Mouse (Mus musculus): ENCODE measurements at regions not wholly inside any gene's neighbourhood (a gene's known extent, or its start where the extent isn't known, plus 50 kb on each side); places are given as distances from the start of the nearest gene placed in this dataset.

- in situ Hi-C loops (cut with MboI; ENCODE audit: low pct_unique_long_range_greater_than_20kb): no loop called here
- no peak for DNase-seq (ENCODE audit: low read depth, low spot score)
- POLR2A ChIA-PET: no interaction called here
- no peak for ATAC-seq
- no peaks in the 10 kb centered on the region for H3K27me3 ChIP-seq
- CTCF ChIA-PET: no interaction called here
- no peak for TF ChIP-seq CTCF (IDR thresholded peaks at IDR 0.05)
These were observed 1549.2 kb downstream of the Pcdh18 start for GRCm38 (mm10) chr3:48207950-48208349.

DNA sequence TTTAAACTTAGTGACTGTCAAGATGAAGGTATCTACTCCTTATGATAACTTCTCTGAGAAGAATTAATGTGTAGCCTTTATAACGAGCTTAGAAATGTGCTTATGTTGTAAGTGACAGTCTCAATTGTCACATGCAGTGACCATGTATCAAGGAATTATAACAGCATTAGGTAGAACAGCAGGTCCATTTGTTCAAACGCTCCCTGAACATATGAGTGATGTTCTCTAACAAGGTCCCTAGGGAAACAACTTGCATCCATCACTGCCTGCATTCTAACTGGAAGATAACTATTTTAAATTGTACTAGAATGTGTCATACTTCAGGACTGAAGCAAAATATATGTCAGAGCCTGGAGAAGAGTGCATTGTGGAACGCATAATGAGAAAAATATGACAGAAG lies 1562.8 kb downstream of the Pcdh18 start:
- TF ChIP-seq CTCF (IDR thresholded peaks at IDR 0.05): no peak
- in situ Hi-C loops (cut with MboI; ENCODE audit: low pct_unique_long_range_greater_than_20kb): no loop called here
- DNase-seq (ENCODE audit: low read depth, low spot score) (no peak), ATAC-seq (no peak)
- ChIA-PET CTCF (no interaction called here), POLR2A (interaction anchor here (0.5 kb wide), 1 partner anchor 18 kb away, joined by 3 read pairs; no protein-coding TSS in a partner anchor)
- H3K27me3 ChIP-seq: no peaks in the 10 kb centered on the region

GRCm38 (mm10) chr3:48144885-48145284 lies 1612.2 kb downstream of the Pcdh18 start:
- ChIA-PET POLR2A (no interaction called here), CTCF (no interaction called here)
- no peaks in the 10 kb centered on the region for H3K27me3 ChIP-seq
- no peak for TF ChIP-seq CTCF (IDR thresholded peaks at IDR 0.05)
- in situ Hi-C loops (cut with MboI; ENCODE audit: low pct_unique_long_range_greater_than_20kb): no loop called here
- DNase-seq (ENCODE audit: low read depth, low spot score): no peak
- no peak for ATAC-seq

DNA sequence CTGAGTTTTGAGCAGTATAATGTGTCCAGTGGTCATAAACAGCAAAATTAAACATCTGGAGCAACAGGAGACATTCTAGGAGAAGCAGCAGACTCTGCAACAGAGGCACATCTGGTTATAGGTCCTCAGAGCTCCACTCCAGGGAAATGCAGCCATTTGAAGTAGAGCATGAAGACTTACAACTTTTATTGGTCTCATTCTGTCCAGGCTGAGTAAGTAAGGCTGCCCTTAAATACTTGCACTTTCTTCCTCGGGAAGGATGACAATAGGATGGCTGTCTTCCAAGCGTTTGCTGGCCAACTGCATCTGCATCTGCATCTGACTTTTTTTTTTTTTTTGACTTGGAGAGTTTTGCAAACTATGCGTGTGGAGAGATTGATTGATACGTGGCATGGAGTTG lies 1622.2 kb downstream of the Pcdh18 start:
- POLR2A ChIA-PET: no interaction called here
- in situ Hi-C loops (cut with MboI; ENCODE audit: low pct_unique_long_range_greater_than_20kb): no loop called here
- H3K27me3 ChIP-seq: no peaks in the 10 kb centered on the region
- ATAC-seq: no peak
- CTCF ChIA-PET: no interaction called here
- no peak for DNase-seq (ENCODE audit: low read depth, low spot score)
- TF ChIP-seq CTCF (IDR thresholded peaks at IDR 0.05): no peak

GRCm38 (mm10) chr3:48124263-48124662 lies 1632.9 kb downstream of the Pcdh18 start:
- DNase-seq (ENCODE audit: low read depth, low spot score) (no peak), ATAC-seq (no peak)
- ChIA-PET POLR2A (no interaction called here), CTCF (no interaction called here)
- no peak for TF ChIP-seq CTCF (IDR thresholded peaks at IDR 0.05)
- no peaks in the 10 kb centered on the region for H3K27me3 ChIP-seq
- in situ Hi-C loops (cut with MboI; ENCODE audit: low pct_unique_long_range_greater_than_20kb): no loop called here

DNA sequence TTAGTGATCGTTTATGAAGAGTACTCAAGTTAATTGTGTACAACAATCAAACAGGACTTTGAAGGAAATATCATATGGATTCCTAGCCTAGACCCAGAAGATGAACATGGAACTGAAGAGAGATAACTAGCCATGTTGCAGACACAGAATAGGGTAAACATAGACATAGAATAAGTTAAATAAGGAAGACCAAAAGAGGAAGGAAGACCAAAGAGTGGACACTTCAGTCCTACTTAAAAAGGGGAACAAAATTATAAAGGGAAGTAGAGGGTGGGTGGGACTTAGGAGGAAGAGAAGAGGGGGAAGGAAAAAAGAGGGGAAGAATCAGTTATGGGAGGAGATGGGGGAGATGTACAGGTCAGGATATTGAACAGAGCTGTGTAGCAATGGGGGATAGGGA lies 1652.8 kb upstream of the Pabpc4l start:
- DNase-seq (ENCODE audit: low read depth, low spot score): no peak
- POLR2A ChIA-PET: no interaction called here

GRCm38 (mm10) chr3:48080616-48081015 lies 1632.6 kb upstream of the Pabpc4l start:
- CTCF ChIA-PET: no interaction called here
- no peak for ATAC-seq

More for the DNA sequence above, 1652.8 kb upstream of the Pabpc4l start:
- no peaks in the 10 kb centered on the region for H3K27me3 ChIP-seq
- no peak for ATAC-seq
- CTCF ChIA-PET: no interaction called here
- in situ Hi-C loops (cut with MboI; ENCODE audit: low pct_unique_long_range_greater_than_20kb): no loop called here
- TF ChIP-seq CTCF (IDR thresholded peaks at IDR 0.05): no peak

GRCm38 (mm10) chr3:48075306-48075705 lies 1627.3 kb upstream of the Pabpc4l start:
- ChIA-PET POLR2A (no interaction called here), CTCF (no interaction called here)
- no peaks in the 10 kb centered on the region for H3K27me3 ChIP-seq
- in situ Hi-C loops (cut with MboI; ENCODE audit: low pct_unique_long_range_greater_than_20kb): no loop called here
- DNase-seq (ENCODE audit: low read depth, low spot score) (no peak), ATAC-seq (no peak)
- TF ChIP-seq CTCF (IDR thresholded peaks at IDR 0.05): no peak

More at GRCm38 (mm10) chr3:48080616-48081015, 1632.6 kb upstream of the Pabpc4l start:
- in situ Hi-C loops (cut with MboI; ENCODE audit: low pct_unique_long_range_greater_than_20kb): no loop called here
- H3K27me3 ChIP-seq: no peaks in the 10 kb centered on the region
- DNase-seq (ENCODE audit: low read depth, low spot score): no peak
- POLR2A ChIA-PET: no interaction called here
- no peak for TF ChIP-seq CTCF (IDR thresholded peaks at IDR 0.05)

- H3K27me3 ChIP-seq: peaks cover 4% of the 10 kb centered on the region
- ATAC-seq: no peak
- no peak for DNase-seq (ENCODE audit: low read depth, low spot score)
- in situ Hi-C loops (cut with MboI; ENCODE audit: low pct_unique_long_range_greater_than_20kb): no loop called here
- CTCF ChIA-PET: no interaction called here
- POLR2A ChIA-PET: no interaction called here
- no peak for TF ChIP-seq CTCF (IDR thresholded peaks at IDR 0.05)
These were observed 1620.6 kb upstream of the Pabpc4l start for GRCm38 (mm10) chr3:48068628-48069027.
